Mouse (Mus musculus): Measurements from ENCODE around the gene Gm45261. TPM values are rescaled to one million over a fixed set of nuclear protein-coding genes. Genes with fewer than 3 reads are reported as not detected.

The Gm45261 gene
- not detected in 2 replicates for polyA plus RNA-seq (2015; fragmentation: Nextera tagmentation; extraction: Ambion mirVana)

DNA sequence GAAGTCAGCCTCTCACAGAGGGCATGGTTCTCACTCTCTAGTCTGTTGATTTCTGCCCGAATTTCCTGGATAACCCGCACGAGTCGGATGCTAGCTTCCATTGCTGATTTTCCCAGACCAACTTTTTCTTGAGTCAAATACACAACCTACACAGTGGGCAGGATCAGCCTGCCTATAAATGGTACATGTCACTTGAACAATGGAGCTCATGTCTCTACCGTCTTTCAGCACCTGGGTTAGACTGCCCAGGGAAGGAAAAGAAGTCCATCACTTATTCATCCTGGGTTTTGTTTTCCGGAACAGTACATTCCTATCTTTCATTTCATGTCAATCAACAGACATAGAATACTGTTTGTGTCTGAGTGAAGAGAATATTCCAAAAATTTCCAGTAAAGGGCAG lies at the start of gene Gm45261:
Gm45261 (minus strand) TSS at position 101 of the 400 bp plus-strand sequence.
- no peaks in the 10 kb centered on the region for H3K27me3 ChIP-seq (replicated peaks)
- H3K27ac ChIP-seq, result no peak within 1 kb of the TSS
- H3K4me1 ChIP-seq, result no peaks in the 10 kb centered on the region
- WGBS, result 80% methylated on average over 6 of the region's 6 CpGs
- H3K4me3 ChIP-seq, result no peak within 1 kb of the TSS
- H3K9ac ChIP-seq, result no peak within 1 kb of the TSS
- H3K4me2 ChIP-seq, result no peak within 1 kb of the TSS
- ATAC-seq (replicated peaks), result no peak
- no peaks in the 10 kb centered on the region for H3K36me3 ChIP-seq (replicated peaks)
- H3K9me3 ChIP-seq, result no peaks in the 10 kb centered on the region

DNA sequence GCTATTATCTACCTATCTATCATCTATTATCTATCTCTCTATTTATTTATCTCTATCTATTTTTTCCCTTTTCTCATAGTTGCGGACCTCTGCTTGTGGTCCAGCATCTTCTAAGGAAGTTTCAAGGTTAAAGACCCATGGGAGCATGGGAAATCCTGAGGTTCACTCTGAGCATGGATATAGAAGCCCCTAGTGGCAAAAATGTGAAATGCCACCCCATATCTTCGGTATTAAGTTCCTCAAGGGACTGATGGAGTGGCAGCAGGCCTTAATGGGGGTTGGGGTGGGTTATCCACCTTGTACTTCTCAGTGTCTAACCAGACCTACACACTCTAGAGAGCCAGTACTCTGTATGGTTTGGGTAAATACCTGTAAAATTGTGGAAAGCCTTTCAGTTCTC lies 43.5 kb upstream of the Gm45261 start:
- Histone ChIP-seq H3K4me3 (no peak overlapping the region), H3K4me1 (no peaks in the 10 kb centered on the region), H3K27me3 (replicated peaks) (no peaks in the 10 kb centered on the region), H3K9ac (no peak overlapping the region), H3K27ac (no peak overlapping the region), H3K9me3 (no peaks in the 10 kb centered on the region), H3K4me2 (no peak overlapping the region), H3K36me3 (replicated peaks) (no peaks in the 10 kb centered on the region)
- ATAC-seq (replicated peaks), result no peak
- 84% methylated on average over 2 of the region's 2 CpGs for WGBS

DNA sequence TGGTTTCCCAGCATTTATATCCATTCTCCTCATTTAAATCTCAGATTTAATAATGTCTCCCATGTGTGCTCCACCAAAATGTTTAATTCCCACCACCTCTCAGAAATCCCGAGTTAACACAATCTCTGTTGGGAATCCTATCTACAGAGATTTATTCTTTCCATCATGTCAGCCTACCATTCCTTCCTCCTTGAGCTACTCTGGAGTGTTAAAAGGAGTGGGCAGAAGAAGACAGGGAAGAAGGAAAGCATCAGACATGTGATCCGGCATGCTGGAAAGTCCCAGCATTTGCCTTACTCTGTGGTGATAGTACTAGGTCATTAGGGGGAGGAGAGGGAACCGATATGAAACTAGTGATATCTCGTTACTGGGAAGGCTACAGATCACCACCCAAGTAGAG lies 42.8 kb upstream of the Gm45261 start:
- no peak overlapping the region for H3K4me2 ChIP-seq
- no peak overlapping the region for H3K9ac ChIP-seq
- H3K9me3 ChIP-seq, result no peaks in the 10 kb centered on the region
- H3K36me3 ChIP-seq (replicated peaks), result no peaks in the 10 kb centered on the region
- WGBS, result 93% methylated on average over 4 of the region's 4 CpGs
- no peak overlapping the region for H3K27ac ChIP-seq
- H3K27me3 ChIP-seq (replicated peaks), result no peaks in the 10 kb centered on the region
- ATAC-seq (replicated peaks), result no peak
- H3K4me3 ChIP-seq, result no peak overlapping the region
- no peaks in the 10 kb centered on the region for H3K4me1 ChIP-seq

DNA sequence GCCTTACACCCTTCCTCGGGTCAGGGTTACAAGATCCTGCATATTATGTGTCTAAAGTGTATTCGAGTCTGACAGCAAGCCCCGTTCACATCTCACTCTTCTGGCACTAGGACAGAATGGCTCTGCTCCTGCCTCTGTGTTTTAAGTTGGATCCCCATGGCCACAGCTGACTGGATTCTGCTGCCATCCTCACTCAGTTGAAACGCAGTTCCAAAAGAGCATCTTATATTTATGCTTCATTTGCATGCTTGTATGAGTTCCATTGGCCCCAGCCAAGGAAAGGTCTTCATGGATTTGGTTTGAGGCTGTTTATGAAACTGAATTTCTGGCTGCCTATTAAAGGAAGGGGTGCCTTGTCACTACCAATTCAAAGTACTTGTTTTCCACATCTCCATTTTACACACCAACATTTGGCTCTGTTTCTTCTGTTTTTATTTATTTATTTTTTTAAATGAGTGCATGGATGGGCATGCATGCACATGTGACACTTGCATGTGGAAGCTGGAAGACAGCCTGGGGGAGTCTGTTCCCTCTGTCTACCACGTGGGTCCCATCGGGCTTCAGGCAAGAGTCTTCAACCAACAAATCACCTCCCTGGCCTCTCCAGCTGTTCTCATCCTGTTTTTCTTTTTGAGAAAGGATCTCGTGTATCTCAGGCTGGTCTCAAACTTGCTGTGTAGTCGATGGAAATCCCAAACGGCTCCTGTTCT lies 41.4 kb upstream of the Gm45261 start:
- Histone ChIP-seq H3K36me3 (replicated peaks) (no peaks in the 10 kb centered on the region), H3K4me1 (no peaks in the 10 kb centered on the region), H3K27ac (0 out of 2 replicates have a peak overlapping the region, but pooled peaks have one; percentile 34), H3K4me2 (no peak overlapping the region), H3K27me3 (replicated peaks) (no peaks in the 10 kb centered on the region), H3K4me3 (no peak overlapping the region), H3K9me3 (no peaks in the 10 kb centered on the region), H3K9ac (no peak overlapping the region)
- 78% methylated on average over 9 of the region's 9 CpGs for WGBS
- ATAC-seq (replicated peaks), result no peak

DNA sequence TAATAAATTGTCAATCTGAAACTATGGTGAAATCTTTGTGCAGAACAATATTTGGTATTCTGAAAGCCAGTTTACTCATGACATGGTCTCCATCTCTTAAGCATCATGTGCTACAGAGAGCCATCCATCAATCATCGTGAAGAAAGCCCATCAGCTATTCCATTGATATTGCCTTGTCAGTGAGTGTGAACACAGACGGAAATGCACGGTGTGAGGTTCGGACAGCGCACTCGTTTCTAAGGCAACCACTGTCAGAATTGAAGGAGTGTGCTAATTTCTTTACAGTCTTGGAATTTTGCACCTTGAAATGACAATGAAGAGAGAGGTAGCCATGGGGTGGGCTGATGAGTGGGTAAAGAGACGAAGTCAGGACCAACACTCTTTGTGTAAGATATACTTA lies 38.0 kb upstream of the Gm45261 start:
- H3K9me3 ChIP-seq, result no peaks in the 10 kb centered on the region
- H3K27me3 ChIP-seq (replicated peaks), result no peaks in the 10 kb centered on the region
- H3K27ac ChIP-seq, result no peak overlapping the region
- H3K4me2 ChIP-seq, result no peak overlapping the region
- no peak overlapping the region for H3K9ac ChIP-seq
- H3K36me3 ChIP-seq (replicated peaks), result no peaks in the 10 kb centered on the region
- 45% methylated on average over 7 of the region's 7 CpGs for WGBS
- H3K4me1 ChIP-seq, result no peaks in the 10 kb centered on the region
- ATAC-seq (replicated peaks), result peak; percentile 75; the same call in 1 of the 2 replicates
- no peak overlapping the region for H3K4me3 ChIP-seq

DNA sequence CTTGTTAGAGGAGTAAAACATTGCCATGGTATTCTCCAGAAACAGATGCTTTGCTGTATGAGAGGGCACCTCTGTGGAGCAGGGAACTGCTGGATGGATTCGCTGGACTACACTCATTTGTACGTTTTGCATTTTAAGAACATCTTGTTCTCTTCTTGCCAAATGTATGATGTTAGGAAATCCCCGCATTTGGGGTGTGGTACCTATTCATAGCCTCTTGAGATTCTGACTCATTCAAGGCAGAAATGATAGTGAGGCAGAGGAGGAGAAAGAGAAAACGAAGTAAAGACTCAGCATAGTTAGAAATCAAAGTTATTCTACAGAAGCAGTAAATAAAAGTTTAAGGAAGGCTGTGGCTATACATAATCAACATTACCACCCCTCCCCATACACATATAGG lies 35.1 kb upstream of the Gm45261 start:
- H3K4me1 ChIP-seq, result no peaks in the 10 kb centered on the region
- H3K9me3 ChIP-seq, result no peaks in the 10 kb centered on the region
- 90% methylated on average over 4 of the region's 4 CpGs for WGBS
- no peaks in the 10 kb centered on the region for H3K36me3 ChIP-seq (replicated peaks)
- H3K27ac ChIP-seq, result no peak overlapping the region
- ATAC-seq (replicated peaks), result no peak
- H3K4me3 ChIP-seq, result no peak overlapping the region
- no peak overlapping the region for H3K4me2 ChIP-seq
- no peak overlapping the region for H3K9ac ChIP-seq
- H3K27me3 ChIP-seq (replicated peaks), result no peaks in the 10 kb centered on the region

GRCm38 (mm10) chr1:80483419-80483818 lies 22.2 kb upstream of the Gm45261 start:
- Histone ChIP-seq H3K27me3 (replicated peaks) (no peaks in the 10 kb centered on the region), H3K4me1 (no peaks in the 10 kb centered on the region), H3K4me3 (no peak overlapping the region), H3K9me3 (no peaks in the 10 kb centered on the region), H3K4me2 (no peak overlapping the region), H3K36me3 (replicated peaks) (no peaks in the 10 kb centered on the region), H3K27ac (no peak overlapping the region), H3K9ac (no peak overlapping the region)
- no peak for ATAC-seq (replicated peaks)
- WGBS, result 86% methylated on average over 5 of the region's 5 CpGs

GRCm38 (mm10) chr1:80474942-80475341 lies 13.7 kb upstream of the Gm45261 start:
- H3K36me3 ChIP-seq (replicated peaks), result no peaks in the 10 kb centered on the region
- no peaks in the 10 kb centered on the region for H3K27me3 ChIP-seq (replicated peaks)
- no peak for ATAC-seq (replicated peaks)
- H3K4me2 ChIP-seq, result no peak overlapping the region
- no peak overlapping the region for H3K4me3 ChIP-seq
- H3K27ac ChIP-seq, result no peak overlapping the region
- H3K9ac ChIP-seq, result no peak overlapping the region
- H3K9me3 ChIP-seq, result no peaks in the 10 kb centered on the region
- WGBS, result 68% methylated on average over 1 of the region's 1 CpGs
- H3K4me1 ChIP-seq, result no peaks in the 10 kb centered on the region

DNA sequence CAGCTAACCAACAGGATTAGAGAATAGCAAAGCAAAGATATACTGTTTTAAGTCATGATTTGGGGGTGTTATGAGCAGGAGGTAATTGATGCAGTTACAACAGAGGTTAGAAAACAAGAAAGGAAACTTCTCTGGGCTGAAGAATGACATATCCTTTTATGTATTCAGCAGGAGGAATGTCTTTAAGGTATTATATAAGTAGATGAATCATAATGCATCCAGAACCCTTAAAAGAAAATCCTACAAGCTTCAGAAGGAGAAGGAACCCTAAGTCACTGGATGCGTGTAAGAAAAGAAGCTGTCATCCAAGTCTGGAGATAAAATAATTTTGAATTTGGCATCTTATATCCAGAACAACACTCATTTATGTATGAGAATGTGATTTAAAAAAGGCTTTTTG lies 11.1 kb upstream of the Gm45261 start:
- no peak for ATAC-seq (replicated peaks)
- H3K36me3 ChIP-seq (replicated peaks), result no peaks in the 10 kb centered on the region
- no peak overlapping the region for H3K4me2 ChIP-seq
- H3K4me1 ChIP-seq, result no peaks in the 10 kb centered on the region
- no peak overlapping the region for H3K9ac ChIP-seq
- H3K9me3 ChIP-seq, result no peaks in the 10 kb centered on the region
- WGBS, result 86% methylated on average over 1 of the region's 1 CpGs
- no peak overlapping the region for H3K27ac ChIP-seq
- no peak overlapping the region for H3K4me3 ChIP-seq
- no peaks in the 10 kb centered on the region for H3K27me3 ChIP-seq (replicated peaks)

- ATAC-seq (replicated peaks), result no peak
Observed at GRCm38 (mm10) chr1:80459923-80460322, 1.3 kb downstream of the Gm45261 start.

GRCm38 (mm10) chr1:80459477-80459876 lies 1.8 kb downstream of the Gm45261 start:
- Histone ChIP-seq H3K4me1 (no peaks in the 10 kb centered on the region), H3K9ac (no peak overlapping the region)
- no peak for ATAC-seq (replicated peaks)

More at GRCm38 (mm10) chr1:80459923-80460322, 1.3 kb downstream of the Gm45261 start:
- Histone ChIP-seq H3K9ac (no peak overlapping the region), H3K27ac (no peak overlapping the region), H3K36me3 (replicated peaks) (no peaks in the 10 kb centered on the region), H3K4me3 (no peak overlapping the region), H3K27me3 (replicated peaks) (no peaks in the 10 kb centered on the region), H3K9me3 (no peaks in the 10 kb centered on the region), H3K4me2 (no peak overlapping the region), H3K4me1 (no peaks in the 10 kb centered on the region)
- WGBS, result 63% methylated on average over 1 of the region's 1 CpGs

GRCm38 (mm10) chr1:80453971-80454370 lies 7.3 kb downstream of the Gm45261 start:
- no peaks in the 10 kb centered on the region for H3K27me3 ChIP-seq (replicated peaks)
- H3K27ac ChIP-seq, result no peak overlapping the region
- no peak overlapping the region for H3K4me3 ChIP-seq
- no peak for ATAC-seq (replicated peaks)
- no peak overlapping the region for H3K9ac ChIP-seq
- no peak overlapping the region for H3K4me2 ChIP-seq
- H3K9me3 ChIP-seq, result no peaks in the 10 kb centered on the region
- no peaks in the 10 kb centered on the region for H3K4me1 ChIP-seq
- H3K36me3 ChIP-seq (replicated peaks), result no peaks in the 10 kb centered on the region
- 84% methylated on average over 2 of the region's 2 CpGs for WGBS

More at GRCm38 (mm10) chr1:80459477-80459876, 1.8 kb downstream of the Gm45261 start:
- Histone ChIP-seq H3K36me3 (replicated peaks) (no peaks in the 10 kb centered on the region), H3K27ac (no peak overlapping the region), H3K4me3 (no peak overlapping the region), H3K27me3 (replicated peaks) (no peaks in the 10 kb centered on the region), H3K9me3 (no peaks in the 10 kb centered on the region), H3K4me2 (no peak overlapping the region)

GRCm38 (mm10) chr1:80451914-80452549 lies 9.2 kb downstream of the Gm45261 start:
- no peak overlapping the region for H3K9ac ChIP-seq
- H3K4me2 ChIP-seq, result no peak overlapping the region
- no peak for ATAC-seq (replicated peaks)
- H3K36me3 ChIP-seq (replicated peaks), result no peaks in the 10 kb centered on the region
- H3K9me3 ChIP-seq, result no peaks in the 10 kb centered on the region
- H3K27me3 ChIP-seq (replicated peaks), result no peaks in the 10 kb centered on the region
- no peak overlapping the region for H3K27ac ChIP-seq
- no peak overlapping the region for H3K4me3 ChIP-seq
- H3K4me1 ChIP-seq, result no peaks in the 10 kb centered on the region
- 73% methylated on average over 1 of the region's 1 CpGs for WGBS

Measured in midbrain, embryonic 15.5 days (tissue).